Mouse (Mus musculus): ENCODE data around the gene Ceacam20.
A peak's percentile ranks its signal among the peaks of the same experiment; 100 is the strongest.
"Not testable (repeated sequence)": the region's sequence is repeated elsewhere in the genome, so short reads cannot be mapped to it uniquely, and the experiment has no call there.

The Ceacam20 gene

GRCm38 (mm10) chr7:19949996-19950395 is 15.2 kb upstream of the Ceacam20 start:
- DNase-seq (ENCODE audit: low spot score), result no peak

GRCm38 (mm10) chr7:19950589-19950988 is 14.6 kb upstream of the Ceacam20 start, which contains the start of gene Igsf23:
Gene Igsf23, minus strand, starts transcription at chr7:19950756.
- DNase-seq (ENCODE audit: low spot score), result peak; percentile 68

DNA sequence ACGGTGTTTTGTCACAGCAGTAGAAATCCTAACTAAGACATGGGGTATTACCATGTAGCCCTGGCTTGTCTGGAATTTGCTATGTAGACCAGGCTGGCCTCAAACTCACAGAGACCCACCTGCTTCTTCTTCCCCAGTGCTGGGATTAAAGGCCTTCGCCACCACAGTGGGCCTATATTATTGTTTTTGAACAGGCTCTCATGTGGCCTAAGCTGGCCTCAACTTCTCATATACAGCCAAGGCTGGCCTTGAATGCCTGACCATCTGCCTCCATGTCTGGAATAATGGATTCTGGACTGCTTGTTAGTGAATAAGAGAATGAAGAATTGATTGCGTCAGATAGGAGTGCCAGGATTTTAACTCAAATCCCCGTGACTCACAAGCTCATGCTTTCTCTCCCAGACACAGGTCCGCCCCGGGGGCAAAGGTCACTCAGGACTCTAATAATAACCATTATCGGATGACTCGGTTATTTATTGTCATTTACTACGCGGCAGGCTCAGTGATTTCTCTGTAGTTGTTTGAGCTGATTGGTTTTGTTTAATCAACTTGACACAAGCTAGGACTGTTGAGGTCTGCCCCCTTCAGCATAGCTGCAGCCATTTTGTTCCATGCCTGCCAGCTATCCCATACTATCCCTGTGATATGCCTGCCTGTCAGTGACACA is 12.8 kb upstream of the Ceacam20 start:
- DNase-seq (ENCODE audit: low spot score), result peak; percentile 84

GRCm38 (mm10) chr7:19953054-19953453 is 12.2 kb upstream of the Ceacam20 start:
- peak; percentile 86 for DNase-seq (ENCODE audit: low spot score)

DNA sequence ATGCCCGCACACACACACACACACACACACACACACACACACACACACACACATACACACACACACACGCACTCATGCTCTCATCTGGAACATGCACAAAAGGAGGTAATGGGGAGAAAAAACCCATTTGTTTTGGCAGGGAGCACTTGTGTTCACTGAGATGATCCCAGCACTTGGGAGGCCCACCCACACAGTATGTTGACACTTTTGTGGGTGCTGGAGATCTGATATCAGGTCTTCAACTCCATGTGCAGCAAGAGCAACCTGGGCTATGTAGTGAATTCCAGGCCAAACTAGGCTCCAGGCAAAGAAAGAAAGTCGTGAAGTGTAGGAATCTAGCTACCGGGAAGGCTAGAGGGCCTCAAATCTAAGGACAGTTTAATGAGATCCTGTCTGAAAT is 9.4 kb upstream of the Ceacam20 start:
- no peak for DNase-seq (ENCODE audit: low spot score)

DNA sequence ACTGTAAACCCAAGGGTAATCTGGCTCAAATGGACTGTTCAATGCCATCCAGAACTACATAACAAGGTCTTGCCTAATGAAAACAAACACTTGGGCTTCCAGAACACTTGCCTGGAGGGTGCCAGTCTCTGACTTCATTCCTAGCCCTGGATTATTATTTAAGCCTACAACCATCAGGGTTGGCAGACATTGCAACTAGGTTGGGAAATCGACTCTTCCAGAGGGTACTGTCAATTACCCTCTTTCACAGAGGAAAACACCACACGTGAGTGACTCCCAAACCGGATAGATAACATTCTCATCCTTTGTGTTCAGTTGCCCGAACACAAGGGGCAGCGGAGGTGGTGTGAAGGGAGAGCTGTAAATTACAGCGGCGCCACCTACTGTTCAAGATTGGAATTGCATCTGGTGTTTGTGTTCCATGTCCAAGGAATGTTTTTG is 8.9 kb upstream of the Ceacam20 start:
- DNase-seq (ENCODE audit: low spot score), result peak; percentile 58

GRCm38 (mm10) chr7:19962423-19962822 is 2.8 kb upstream of the Ceacam20 start:
- DNase-seq (ENCODE audit: low spot score), result no peak

GRCm38 (mm10) chr7:19969106-19969505 is 3.9 kb downstream of the Ceacam20 start:
- no peak for DNase-seq (ENCODE audit: low spot score)

DNA sequence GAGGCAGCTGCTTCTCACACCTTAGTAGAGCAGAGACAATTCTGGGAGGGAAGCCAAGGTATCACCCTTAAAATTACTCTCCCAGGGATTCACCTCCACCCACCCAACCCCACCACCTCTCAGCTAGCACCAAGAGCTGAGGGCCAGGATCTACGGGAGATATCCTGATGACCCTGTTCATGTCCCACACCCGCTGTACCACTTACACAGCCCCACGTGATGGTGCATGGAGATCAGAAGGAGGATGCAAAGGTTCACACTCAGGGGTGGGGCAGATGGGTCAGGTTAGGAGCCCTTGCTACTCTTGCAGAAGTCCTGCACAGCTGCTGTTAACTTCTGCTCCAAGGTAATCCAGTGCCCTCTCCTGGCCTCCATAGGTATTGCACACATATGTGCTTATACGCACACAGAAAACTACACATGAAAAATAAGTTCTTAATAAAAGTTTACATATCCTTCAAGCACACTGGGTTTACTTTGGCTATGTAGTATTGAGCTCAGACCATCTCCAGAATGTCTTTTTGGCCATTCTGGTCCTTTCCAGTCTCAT is 4.4 kb downstream of the Ceacam20 start:
- DNase-seq (ENCODE audit: low spot score), result no peak

DNA sequence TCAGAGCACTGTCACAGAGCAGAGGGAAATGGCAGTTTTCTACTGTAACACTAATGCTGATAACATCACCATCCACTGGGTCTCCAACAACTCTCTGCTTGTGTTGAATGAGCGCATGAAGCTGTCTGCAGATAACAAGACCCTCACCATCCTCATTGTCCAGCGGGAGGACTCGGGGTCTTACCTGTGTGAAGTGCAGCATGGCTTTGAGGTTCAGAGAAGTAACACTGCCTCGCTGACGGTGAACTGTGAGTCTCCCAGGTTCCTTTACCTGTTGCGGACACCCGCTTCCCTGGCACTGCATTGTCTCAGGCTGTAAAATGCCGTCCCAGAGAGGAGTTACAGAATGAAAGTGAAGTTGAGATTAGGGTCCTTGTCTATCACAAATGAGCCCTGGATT is 5.0 kb downstream of the Ceacam20 start:
- DNase-seq (ENCODE audit: low spot score), result no peak

GRCm38 (mm10) chr7:19971516-19971915 is 6.3 kb downstream of the Ceacam20 start:
- DNase-seq (ENCODE audit: low spot score), result no peak

GRCm38 (mm10) chr7:19991165-19991564 is 26.0 kb downstream of the Ceacam20 start, which contains the start of gene Nlrp9b:
Gene Nlrp9b, plus strand, starts transcription at chr7:19991465.
- DNase-seq (ENCODE audit: low spot score), result not testable (repeated sequence)

- DNase-seq (ENCODE audit: low spot score), result not testable (repeated sequence)
These were observed 31.5 kb downstream of the Ceacam20 start for GRCm38 (mm10) chr7:19996721-19997120.

- no peak for DNase-seq (ENCODE audit: low spot score)
These were observed 44.8 kb downstream of the Ceacam20 start for GRCm38 (mm10) chr7:20009987-20010386.
